Mouse (Mus musculus) heart, postnatal 0 days (tissue): ENCODE measurements around the gene Kirrel2. TPM values are rescaled to one million over a fixed set of nuclear protein-coding genes. Genes with fewer than 3 reads are reported as not detected.

Source experiments
- ATAC-seq: fragments of 200-750 bp; cut with Nextera tagmentation; 2 replicates; pipeline ENCODE4 v1.8.0; 2017; ENCODE audit warnings: low read depth, moderate number of reproducible peaks, moderate library complexity; ENCODE audit not compliant: insufficient read depth
- DNase-seq: peaks from one replicate; pipeline ENCODE4 v3.0.0-alpha.2; 2016; ENCODE audit warnings: low spot score
- H3K27ac ChIP-seq: fragments of 300-500 bp; sonication (generic); 2 replicates; pipeline ENCODE4 v1.5.1; 2014; ENCODE audit warnings: low read depth, mild to moderate bottlenecking
- H3K27me3 ChIP-seq: fragments of 300-500 bp; sonication (generic); 2 replicates; pipeline ENCODE4 v1.6.1; 2014; ENCODE audit warnings: low read length, mixed read lengths; ENCODE audit not compliant: control insufficient read depth, insufficient read depth
- H3K36me3 ChIP-seq: fragments of 300-500 bp; sonication (generic); replicated peaks from 2 replicates; pipeline ENCODE4 v1.6.1; 2014; ENCODE audit warnings: low read length, mixed read lengths; ENCODE audit not compliant: control insufficient read depth, insufficient read depth
- H3K4me1 ChIP-seq: fragments of 300-500 bp; sonication (generic); 2 replicates; pipeline ENCODE4 v1.6.1; 2014; ENCODE audit warnings: antibody characterized with exemption; ENCODE audit not compliant: control insufficient read depth, insufficient read depth
- H3K4me2 ChIP-seq: fragments of 300-500 bp; sonication (generic); 2 replicates; pipeline ENCODE4 v1.6.1; 2014; ENCODE audit warnings: low read depth, mild to moderate bottlenecking, low read length, moderate library complexity
- H3K4me3 ChIP-seq: fragments of 300-500 bp; sonication (generic); 2 replicates; pipeline ENCODE4 v1.5.1; 2014; ENCODE audit warnings: low read depth, low read length
- H3K9ac ChIP-seq: fragments of 300-500 bp; sonication (generic); replicated peaks from 2 replicates; pipeline ENCODE4 v1.6.1; 2014; ENCODE audit warnings: low read depth, low read length, mixed read lengths
- H3K9me3 ChIP-seq: fragments of 300-500 bp; sonication (generic); replicated peaks from 2 replicates; pipeline ENCODE4 v1.6.1; 2016; ENCODE audit warnings: low read length; ENCODE audit not compliant: control insufficient read depth
- CTCF ChIP-seq: IDR thresholded peaks from 2 replicates; pipeline ENCODE4 v1.5.1; 2016; ENCODE audit warnings: antibody characterized with exemption, control low read depth, low read depth
- EP300 ChIP-seq: IDR thresholded peaks from 2 replicates; pipeline ENCODE4 v1.6.1; 2016; ENCODE audit warnings: antibody characterized with exemption, low read depth
- WGBS: fragments of 180-500 bp; shearing (Covaris S2); extraction: QIAGEN DNeasy Blood & Tissue Kit; methylation state at CpG from one replicate; pipeline ENCODE4 v1.1.7; 2014; 5-methylcytosine and 5-hydroxymethylcytosine counted together
- polyA plus RNA-seq: library from polyadenylated mRNA; unstranded; fragments of >200 nt; fragmentation: Nextera tagmentation; extraction: Ambion mirVana; gene quantifications from 2 replicates; pipeline ENCODE4 v1.2.1, GENCODE M21; 2015
- total RNA-seq: library from RNA; depleted of rRNA; stranded (reverse); fragments of >200 nt; gene quantifications from 2 replicates; pipeline ENCODE4 v1.2.3, GENCODE M21; 2014; ENCODE audit warnings: low replicate concordance; rRNA removed

Kirrel2 gene
- total and polyA plus RNA-seq, 2 experiments from 2014 or later = 0.15 TPM; not detected in 1

DNA sequence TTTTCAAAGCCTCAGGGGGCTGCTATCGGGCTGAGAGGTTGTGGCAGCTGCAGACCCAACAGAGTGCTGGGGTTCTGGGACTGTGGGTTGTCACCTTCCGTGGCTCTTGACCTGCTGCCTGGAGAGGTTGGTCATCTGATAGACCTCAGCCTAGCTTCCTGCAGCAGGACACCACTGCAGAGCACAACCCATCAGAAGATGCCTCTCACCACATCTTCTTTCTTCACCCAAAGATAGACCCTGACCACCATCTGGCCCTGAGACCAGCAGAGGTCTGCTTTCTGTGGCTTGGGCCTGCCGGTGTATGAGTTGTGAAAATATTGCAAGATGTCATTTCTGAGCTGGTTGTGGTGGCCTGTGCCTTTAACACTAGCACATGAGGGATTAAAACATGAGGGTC lies 46.5 kb downstream of the Kirrel2 start:
- Histone ChIP-seq H3K27ac (no peak overlapping the region), H3K4me3 (no peak overlapping the region), H3K36me3 (no peaks in the 10 kb centered on the region), H3K27me3 (no peaks in the 10 kb centered on the region; the same call in 1 of the 2 replicates), H3K4me1 (no peaks in the 10 kb centered on the region), H3K9me3 (no peaks in the 10 kb centered on the region), H3K9ac (no peak overlapping the region), H3K4me2 (no peak overlapping the region)
- DNase-seq (no peak), ATAC-seq (no peak)
- TF ChIP-seq EP300 (no peak), CTCF (no peak)
- WGBS = 51% methylated on average over 3 of the region's 3 CpGs

DNA sequence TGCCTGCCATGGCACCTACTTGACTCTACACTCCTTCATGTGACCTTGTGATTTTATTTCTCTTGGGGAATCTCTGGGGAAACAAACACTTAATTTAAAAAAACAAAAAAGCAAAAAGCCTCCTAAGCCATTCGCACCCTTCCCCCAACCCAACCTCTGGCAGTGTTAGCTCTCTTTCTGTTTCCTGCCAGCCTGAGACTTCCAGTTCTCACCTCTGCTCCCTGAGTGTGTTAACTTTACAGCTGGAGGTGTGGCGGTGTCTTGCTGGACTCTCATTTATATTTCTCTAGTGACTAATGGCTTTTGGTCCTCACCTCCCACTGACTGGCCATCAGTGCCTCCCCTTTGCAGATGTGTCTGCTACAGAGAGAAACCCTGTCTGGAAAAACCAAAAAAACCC lies 47.7 kb downstream of the Kirrel2 start:
- Histone ChIP-seq H3K36me3 (no peaks in the 10 kb centered on the region), H3K4me1 (no peaks in the 10 kb centered on the region), H3K4me2 (no peak overlapping the region), H3K27me3 (no peaks in the 10 kb centered on the region; the same call in 1 of the 2 replicates), H3K27ac (no peak overlapping the region), H3K9ac (no peak overlapping the region), H3K9me3 (no peaks in the 10 kb centered on the region), H3K4me3 (no peak overlapping the region)
- WGBS = 56% methylated on average over 2 of the region's 2 CpGs
- ATAC-seq (no peak), DNase-seq (no peak)
- no peak for TF ChIP-seq CTCF
- no peak for TF ChIP-seq EP300

DNA sequence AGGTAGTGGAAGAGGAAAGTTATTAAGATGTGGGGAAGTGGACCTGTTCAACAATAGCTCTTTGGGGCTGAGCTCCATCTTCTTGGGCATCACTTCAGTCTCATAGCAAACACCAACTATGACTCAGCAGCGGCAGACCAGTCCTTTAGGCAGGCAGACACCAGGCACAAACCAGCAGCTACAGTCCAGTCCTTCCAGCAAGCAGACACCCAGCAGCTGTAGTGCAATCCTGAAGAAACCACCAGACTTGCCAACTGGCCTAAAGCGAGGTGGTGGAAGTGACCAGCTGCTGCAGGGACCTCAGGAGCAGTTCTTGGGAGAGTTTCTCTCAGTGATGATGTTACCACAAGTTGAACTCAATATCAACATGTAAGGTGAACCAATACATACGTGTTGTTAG lies 48.9 kb downstream of the Kirrel2 start:
- ATAC-seq (no peak), DNase-seq (no peak)
- WGBS = 73% methylated on average over 3 of the region's 3 CpGs
- H3K36me3 ChIP-seq = no peaks in the 10 kb centered on the region
- no peaks in the 10 kb centered on the region; the same call in 1 of the 2 replicates for H3K27me3 ChIP-seq
- no peaks in the 10 kb centered on the region for H3K9me3 ChIP-seq
- H3K27ac ChIP-seq = no peak overlapping the region
- H3K4me2 ChIP-seq = no peak overlapping the region
- no peak overlapping the region for H3K4me3 ChIP-seq
- no peak overlapping the region for H3K9ac ChIP-seq
- no peaks in the 10 kb centered on the region for H3K4me1 ChIP-seq
- TF ChIP-seq EP300 (no peak), CTCF (no peak)

DNA sequence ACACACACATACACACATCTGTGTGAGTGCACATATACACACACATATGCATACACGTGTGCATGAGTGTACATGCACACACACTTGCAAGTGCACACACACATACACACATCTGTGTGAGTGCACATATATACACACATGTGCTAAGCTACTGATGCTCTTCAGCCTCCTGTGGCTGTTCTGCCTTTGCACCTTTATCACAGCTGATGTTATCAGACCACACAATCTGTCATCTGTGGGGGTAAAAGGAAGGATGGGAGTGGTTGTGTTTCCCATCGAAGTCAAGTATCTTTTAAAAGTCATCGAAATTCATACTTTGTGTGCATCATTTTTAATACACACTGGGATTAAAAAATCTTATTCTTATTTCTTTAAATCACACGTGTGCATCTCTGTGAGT lies 55.1 kb downstream of the Kirrel2 start:
- no peak for DNase-seq
- no peaks in the 10 kb centered on the region for H3K9me3 ChIP-seq
- H3K4me2 ChIP-seq = no peak overlapping the region
- no peak overlapping the region for H3K9ac ChIP-seq
- WGBS = 52% methylated on average over 4 of the region's 4 CpGs
- no peak for TF ChIP-seq CTCF
- no peak for TF ChIP-seq EP300
- no peak for ATAC-seq
- H3K27ac ChIP-seq = no peak overlapping the region
- H3K4me3 ChIP-seq = no peak overlapping the region
- no peaks in the 10 kb centered on the region for H3K4me1 ChIP-seq
- no peaks in the 10 kb centered on the region for H3K27me3 ChIP-seq
- H3K36me3 ChIP-seq = no peaks in the 10 kb centered on the region

DNA sequence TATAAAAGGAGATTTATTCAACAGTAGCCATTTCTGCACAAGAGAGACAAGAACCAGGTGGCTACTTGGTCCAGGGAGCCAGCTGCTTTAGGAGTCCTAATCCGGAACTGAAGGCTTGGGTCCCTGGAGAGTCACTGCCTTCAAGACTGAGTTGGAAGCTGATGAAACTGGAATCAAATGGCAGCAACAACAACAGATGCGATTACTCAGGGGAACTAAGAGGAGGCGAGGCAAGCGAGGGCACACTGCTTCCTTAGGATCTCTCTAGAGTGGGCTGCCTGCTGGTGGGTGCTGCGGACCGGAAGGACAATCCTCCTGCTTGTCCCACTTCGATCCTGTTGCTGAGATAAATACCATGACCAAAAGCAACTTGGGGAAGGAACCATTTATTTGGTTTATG lies 57.8 kb downstream of the Kirrel2 start:
- Histone ChIP-seq H3K4me1 (no peaks in the 10 kb centered on the region), H3K9me3 (no peaks in the 10 kb centered on the region), H3K36me3 (no peaks in the 10 kb centered on the region), H3K4me3 (no peak overlapping the region), H3K27ac (no peak overlapping the region), H3K27me3 (no peaks in the 10 kb centered on the region), H3K4me2 (no peak overlapping the region), H3K9ac (no peak overlapping the region)
- no peak for DNase-seq
- TF ChIP-seq CTCF (no peak), EP300 (no peak)
- 42% methylated on average over 7 of the region's 7 CpGs for WGBS
- no peak for ATAC-seq

Other genes starting within 250 kb of the Kirrel2 start
Only the 30 nearest of the 34 such genes appear.
- gene Thap8, start 177.6 kb downstream of the Kirrel2 start, total RNA-seq = not detected in 2 replicates
- 0.33 and 0.41 TPM in 2 replicates for gene Thap8, start 177.6 kb downstream of the Kirrel2 start, polyA plus RNA-seq
- gene Wdr62, start 177.3 kb downstream of the Kirrel2 start, total RNA-seq = 3.4 and 5.2 TPM in 2 replicates
- gene Wdr62, start 177.3 kb downstream of the Kirrel2 start, polyA plus RNA-seq = 2.6 and 3.2 TPM in 2 replicates
- gene Clip3, start 166.0 kb downstream of the Kirrel2 start, total RNA-seq = 4.3 and 22.4 TPM in 2 replicates
- 3.1 and 3.5 TPM in 2 replicates for gene Clip3, start 166.0 kb downstream of the Kirrel2 start, polyA plus RNA-seq
- 40.0 and 57.2 TPM in 2 replicates for gene Alkbh6, start 149.0 kb downstream of the Kirrel2 start, total RNA-seq
- gene Alkbh6, start 149.0 kb downstream of the Kirrel2 start, polyA plus RNA-seq = 63.5 and 71.2 TPM in 2 replicates
- gene Syne4, start 142.9 kb downstream of the Kirrel2 start, total RNA-seq = 0.34 and 1.1 TPM in 2 replicates
- 1.6 TPM in 2 replicates for gene Syne4, start 142.9 kb downstream of the Kirrel2 start, polyA plus RNA-seq
- gene E130208F15Rik, start 135.9 kb downstream of the Kirrel2 start, total RNA-seq = 0.46 and 0.77 TPM in 2 replicates
- 2.6 and 3.1 TPM in 2 replicates for gene E130208F15Rik, start 135.9 kb downstream of the Kirrel2 start, polyA plus RNA-seq
- gene Sdhaf1, start 133.8 kb downstream of the Kirrel2 start, total RNA-seq = 15.8 and 16.5 TPM in 2 replicates
- 23.2 and 23.3 TPM in 2 replicates for gene Sdhaf1, start 133.8 kb downstream of the Kirrel2 start, polyA plus RNA-seq
- gene Lrfn3, start 94.9 kb downstream of the Kirrel2 start, total RNA-seq = 3.6 and 5.4 TPM in 2 replicates
- 0.40 and 0.69 TPM in 2 replicates for gene Lrfn3, start 94.9 kb downstream of the Kirrel2 start, polyA plus RNA-seq
- gene Tyrobp, start 43.9 kb downstream of the Kirrel2 start, total RNA-seq = 15.2 and 31.2 TPM in 2 replicates
- gene Tyrobp, start 43.9 kb downstream of the Kirrel2 start, polyA plus RNA-seq = 30.4 and 35.8 TPM in 2 replicates
- gene Hcst, start 37.8 kb downstream of the Kirrel2 start, total RNA-seq = not detected in 2 replicates
- 1.1 and 1.4 TPM in 2 replicates for gene Hcst, start 37.8 kb downstream of the Kirrel2 start, polyA plus RNA-seq
- gene Nfkbid, start 36.0 kb downstream of the Kirrel2 start, total RNA-seq = 0.19 and 5.0 TPM in 2 replicates
- 0.38 and 0.44 TPM in 2 replicates for gene Nfkbid, start 36.0 kb downstream of the Kirrel2 start, polyA plus RNA-seq
- gene Aplp1, start 12.2 kb downstream of the Kirrel2 start, total RNA-seq = 3.6 and 11.4 TPM in 2 replicates
- 4.2 and 5.2 TPM in 2 replicates for gene Aplp1, start 12.2 kb downstream of the Kirrel2 start, polyA plus RNA-seq
- gene Nphs1, start 625 bp upstream of the Kirrel2 start, total RNA-seq = not detected in 2 replicates
- 0.05 TPM in 1 of 2 replicates, not detected in the other for gene Nphs1, start 625 bp upstream of the Kirrel2 start, polyA plus RNA-seq
- not detected in 2 replicates for gene Prodh2, start 35.9 kb upstream of the Kirrel2 start, total RNA-seq
- not detected in 2 replicates for gene Prodh2, start 35.9 kb upstream of the Kirrel2 start, polyA plus RNA-seq
- 0.31 and 4.3 TPM in 2 replicates for gene Arhgap33, start 77.4 kb upstream of the Kirrel2 start, total RNA-seq
- gene Arhgap33, start 77.4 kb upstream of the Kirrel2 start, polyA plus RNA-seq = 0.80 and 1.0 TPM in 2 replicates
- 72.0 and 93.3 TPM in 2 replicates for gene Hspb6, start 94.5 kb upstream of the Kirrel2 start, total RNA-seq
- 339 and 340 TPM in 2 replicates for gene Hspb6, start 94.5 kb upstream of the Kirrel2 start, polyA plus RNA-seq
- 6.5 and 7.1 TPM in 2 replicates for gene Proser3, start 94.6 kb upstream of the Kirrel2 start, total RNA-seq
- 2.5 and 3.2 TPM in 2 replicates for gene Proser3, start 94.6 kb upstream of the Kirrel2 start, polyA plus RNA-seq
- gene Lin37, start 102.1 kb upstream of the Kirrel2 start, total RNA-seq = 11.9 and 19.7 TPM in 2 replicates
- 26.2 and 27.1 TPM in 2 replicates for gene Lin37, start 102.1 kb upstream of the Kirrel2 start, polyA plus RNA-seq
- 36.9 and 41.9 TPM in 2 replicates for gene U2af1l4, start 105.6 kb upstream of the Kirrel2 start, total RNA-seq
- gene U2af1l4, start 105.6 kb upstream of the Kirrel2 start, polyA plus RNA-seq = 120 and 123 TPM in 2 replicates
- gene Gm49396, start 105.7 kb upstream of the Kirrel2 start, total RNA-seq = 0.08 and 0.61 TPM in 2 replicates
- gene Gm49396, start 105.7 kb upstream of the Kirrel2 start, polyA plus RNA-seq = 3.0 and 3.4 TPM in 2 replicates
- 106 and 130 TPM in 2 replicates for gene Psenen, start 105.9 kb upstream of the Kirrel2 start, total RNA-seq
- gene Psenen, start 105.9 kb upstream of the Kirrel2 start, polyA plus RNA-seq = 130 and 133 TPM in 2 replicates
- 0.54 and 3.3 TPM in 2 replicates for gene Igflr1, start 107.7 kb upstream of the Kirrel2 start, total RNA-seq
- gene Igflr1, start 107.7 kb upstream of the Kirrel2 start, polyA plus RNA-seq = 0.94 and 1.9 TPM in 2 replicates
- gene Kmt2b, start 131.0 kb upstream of the Kirrel2 start, total RNA-seq = 12.1 and 13.4 TPM in 2 replicates
- 2.9 and 3.2 TPM in 2 replicates for gene Kmt2b, start 131.0 kb upstream of the Kirrel2 start, polyA plus RNA-seq
- gene Zbtb32, start 141.2 kb upstream of the Kirrel2 start, total RNA-seq = not detected in 2 replicates
- gene Zbtb32, start 141.2 kb upstream of the Kirrel2 start, polyA plus RNA-seq = 0.11 and 0.27 TPM in 2 replicates
- 1.1 and 73.4 TPM in 2 replicates for gene Upk1a, start 155.2 kb upstream of the Kirrel2 start, total RNA-seq
- 0.56 and 0.60 TPM in 2 replicates for gene Upk1a, start 155.2 kb upstream of the Kirrel2 start, polyA plus RNA-seq
- 1,408 and 1,527 TPM in 2 replicates for gene Cox6b1, start 168.5 kb upstream of the Kirrel2 start, total RNA-seq
- 4,395 and 4,405 TPM in 2 replicates for gene Cox6b1, start 168.5 kb upstream of the Kirrel2 start, polyA plus RNA-seq
- gene Etv2, start 178.2 kb upstream of the Kirrel2 start, total RNA-seq = not detected in 2 replicates
- not detected in 2 replicates for gene Etv2, start 178.2 kb upstream of the Kirrel2 start, polyA plus RNA-seq
- 93.4 and 114 TPM in 2 replicates for gene Rbm42, start 192.6 kb upstream of the Kirrel2 start, total RNA-seq
- gene Rbm42, start 192.6 kb upstream of the Kirrel2 start, polyA plus RNA-seq = 71.3 and 71.6 TPM in 2 replicates
- 17.5 and 19.8 TPM in 2 replicates for gene Haus5, start 207.3 kb upstream of the Kirrel2 start, total RNA-seq
- gene Haus5, start 207.3 kb upstream of the Kirrel2 start, polyA plus RNA-seq = 9.5 and 10.5 TPM in 2 replicates
- gene Pmis2, start 213.9 kb upstream of the Kirrel2 start, total RNA-seq = not detected in 2 replicates
- gene Pmis2, start 213.9 kb upstream of the Kirrel2 start, polyA plus RNA-seq = not detected in 2 replicates